Mouse (Mus musculus) right cerebral cortex, postnatal 14 days (tissue): ENCODE measurements around the gene Rbpj.

ENCODE experiments used
- DNase-seq: peaks from one replicate; pipeline ENCODE4 v3.0.0; 2022

Gene Rbpj

DNA sequence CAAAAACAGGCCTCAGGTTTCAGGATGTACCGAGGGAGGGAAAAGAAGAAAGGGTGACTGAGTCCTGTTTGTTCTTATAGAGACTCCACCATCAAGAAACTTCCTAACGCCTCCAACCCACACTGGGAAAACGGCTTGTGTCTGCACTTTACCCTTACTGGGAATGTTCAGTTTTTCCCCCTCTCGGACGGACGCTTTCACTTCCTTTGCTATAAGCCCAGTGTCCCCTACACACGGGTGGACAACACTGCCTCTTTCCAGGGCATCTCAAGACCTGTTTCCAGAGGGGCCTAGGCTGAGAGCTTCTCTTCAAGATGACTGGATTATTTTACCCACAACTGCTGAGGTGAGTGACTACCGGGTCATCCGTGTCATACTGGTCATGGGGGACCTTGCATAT is at the start of gene Rbpj:
Gene Rbpj, plus strand, starts transcription at position 270 of the 400 bp plus-strand sequence.
- DNase-seq, result no peak

DNA sequence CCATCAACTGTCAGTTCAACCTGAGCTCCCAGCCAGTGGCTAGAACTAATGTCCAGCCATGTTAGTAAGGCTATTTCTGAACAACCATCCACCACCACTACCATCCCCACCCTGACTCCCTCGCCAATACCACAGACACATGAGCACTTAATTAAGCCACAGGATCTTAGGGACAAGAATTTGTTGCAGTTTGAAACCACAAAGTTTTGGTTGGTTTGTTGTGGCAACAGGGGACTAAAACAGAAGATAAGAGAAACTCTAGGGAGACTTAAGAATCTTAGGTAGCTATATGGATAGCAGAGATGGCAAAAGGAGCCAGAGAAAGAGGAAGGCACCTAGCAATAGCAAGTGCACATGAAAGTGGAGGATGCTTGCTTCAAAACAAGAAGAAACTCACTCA is 45.2 kb upstream of the Rbpj start:
- DNase-seq, result no peak

GRCm38 (mm10) chr5:53421291-53421690 is 44.7 kb upstream of the Rbpj start:
- no peak for DNase-seq

GRCm38 (mm10) chr5:53427411-53427810 is 38.5 kb upstream of the Rbpj start:
- no peak for DNase-seq

GRCm38 (mm10) chr5:53429683-53430477 is 36.1 kb upstream of the Rbpj start:
- no peak for DNase-seq

DNA sequence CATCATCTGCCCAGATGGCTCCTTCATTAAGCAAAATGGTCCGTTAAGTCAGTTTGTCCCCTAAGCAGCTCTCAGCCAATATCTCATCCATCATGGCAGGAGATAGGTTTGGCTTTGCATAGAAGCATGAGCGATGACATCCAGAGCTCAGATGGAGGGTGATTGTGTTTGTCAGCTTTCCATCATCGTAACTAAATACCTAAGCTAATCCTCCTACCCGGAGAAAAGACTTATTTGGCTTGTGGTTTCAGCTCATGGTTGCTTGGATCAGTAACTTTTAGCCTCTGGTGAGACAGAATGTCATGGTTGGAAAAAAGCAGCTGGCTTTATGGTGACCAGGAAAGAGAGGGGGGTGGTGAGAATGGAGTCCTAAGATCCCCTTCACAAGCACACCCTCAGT is 33.5 kb upstream of the Rbpj start:
- DNase-seq, result no peak

DNA sequence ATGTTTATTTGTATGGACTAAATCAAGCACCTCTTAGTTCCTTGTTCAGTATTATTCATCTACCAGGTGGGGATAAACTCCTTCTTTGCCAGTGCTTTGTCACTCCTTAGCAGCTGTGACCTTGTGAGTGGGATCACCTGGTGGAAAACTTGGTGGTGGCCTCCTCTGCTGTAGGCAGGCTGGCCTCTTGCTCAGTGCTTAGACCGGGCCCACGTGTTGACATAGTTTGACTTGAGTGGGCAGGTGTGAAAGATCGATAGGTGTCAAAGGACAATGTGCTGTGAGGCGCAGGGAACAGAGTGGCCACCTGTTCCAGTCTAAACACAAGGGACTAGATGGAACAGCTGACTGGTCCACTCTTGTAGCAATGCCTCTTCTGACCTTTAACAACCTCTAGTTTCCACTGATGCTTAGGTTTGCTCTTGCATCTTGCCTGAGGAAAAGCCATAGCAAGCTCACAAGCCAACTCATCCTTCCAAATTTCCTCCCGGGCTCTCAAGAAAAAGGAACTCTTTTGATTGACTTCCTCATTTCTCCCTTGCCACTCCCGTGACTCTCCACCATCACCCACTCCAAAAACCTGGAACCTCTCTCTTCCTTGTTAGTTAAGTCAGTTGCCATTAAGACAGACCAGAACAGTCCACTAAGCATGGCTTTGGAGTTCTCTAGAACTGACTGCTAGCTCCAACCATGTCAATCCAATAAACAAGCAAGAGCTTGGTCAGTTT is 28.9 kb upstream of the Rbpj start:
- DNase-seq, result no peak

DNA sequence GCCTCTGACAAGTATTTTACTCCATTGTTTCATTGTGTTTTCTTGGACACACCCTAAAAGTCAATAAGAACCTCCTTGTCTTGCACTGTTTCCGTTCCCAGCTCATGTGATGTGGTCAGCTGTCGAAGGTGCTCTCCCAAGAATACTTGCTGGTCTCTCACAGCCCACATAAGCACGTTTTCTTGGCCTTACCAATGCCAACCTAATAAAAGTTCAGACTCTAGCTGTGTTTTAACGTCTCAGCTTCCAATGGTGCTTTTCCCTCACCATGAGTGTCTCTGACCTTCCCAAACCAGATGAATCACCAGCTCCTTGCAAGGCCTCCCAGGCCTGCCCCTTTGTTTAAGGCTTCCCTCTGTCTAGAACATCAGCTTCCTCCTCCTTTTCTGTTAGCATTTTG is 28.2 kb upstream of the Rbpj start:
- DNase-seq, result no peak

- DNase-seq, result no peak
Observed at GRCm38 (mm10) chr5:53438268-53438667, 27.7 kb upstream of the Rbpj start.

- DNase-seq, result no peak
Observed at GRCm38 (mm10) chr5:53439655-53440054, 26.3 kb upstream of the Rbpj start.

GRCm38 (mm10) chr5:53444030-53444429 is 21.9 kb upstream of the Rbpj start:
- no peak for DNase-seq

DNA sequence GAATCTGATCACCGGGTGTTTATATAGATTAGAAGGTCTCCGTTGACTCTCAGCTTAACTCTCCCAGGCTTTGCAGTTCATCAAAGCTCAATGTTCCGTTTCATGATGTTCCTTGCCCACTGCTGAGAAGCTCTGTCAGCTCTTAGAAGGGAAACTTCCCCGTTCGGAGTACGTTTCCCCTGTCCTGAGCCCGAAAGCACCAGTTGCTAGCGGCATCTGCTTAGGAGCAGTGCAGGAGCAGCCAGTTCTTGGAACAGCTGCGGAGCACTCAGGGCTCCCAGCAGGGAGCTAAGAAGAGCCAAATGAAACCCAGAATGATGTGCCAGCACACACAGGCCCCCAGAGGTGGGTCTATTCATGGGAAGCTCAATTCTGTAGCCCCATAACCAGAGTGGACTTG is 15.0 kb upstream of the Rbpj start:
- DNase-seq, result no peak

DNA sequence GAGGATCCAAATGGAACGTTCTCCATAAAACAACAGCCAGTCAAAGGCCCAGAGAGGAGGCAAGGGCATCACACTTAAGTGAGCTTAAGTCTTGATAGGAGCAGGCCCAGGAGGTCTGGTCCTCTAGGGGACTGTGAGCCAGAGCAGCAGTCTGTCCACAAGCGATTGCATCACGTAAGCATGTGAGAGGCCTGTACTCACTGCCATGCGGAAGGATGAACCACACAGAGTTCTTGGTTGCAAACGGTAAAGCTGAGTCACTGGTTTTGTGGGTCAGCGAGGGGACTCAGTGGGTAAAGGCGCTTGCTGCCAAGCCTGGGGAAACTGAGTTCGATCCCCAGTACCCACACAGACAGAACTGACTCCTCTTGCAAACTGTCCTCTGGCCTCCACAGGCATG is 14.1 kb upstream of the Rbpj start:
- no peak for DNase-seq

DNA sequence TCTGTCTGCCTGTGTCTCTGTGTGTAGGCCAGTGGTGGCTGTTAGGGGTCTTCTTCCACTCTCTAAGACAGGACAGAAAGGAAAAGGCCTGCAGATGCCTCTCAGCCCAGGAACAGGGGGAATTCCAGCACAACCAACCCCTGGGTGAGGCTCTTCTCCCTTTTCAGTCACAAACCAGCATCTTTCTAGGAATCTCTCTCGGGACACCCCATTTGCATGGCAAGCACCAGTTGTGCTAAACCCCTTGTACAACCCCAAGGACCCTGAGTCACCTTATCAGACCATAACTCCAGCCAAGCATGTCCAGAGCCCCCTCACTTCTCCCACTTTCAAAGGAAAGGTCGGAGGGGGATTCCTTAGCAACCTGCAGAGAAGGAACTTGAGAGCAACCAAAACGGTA is 13.0 kb upstream of the Rbpj start:
- DNase-seq, result no peak

DNA sequence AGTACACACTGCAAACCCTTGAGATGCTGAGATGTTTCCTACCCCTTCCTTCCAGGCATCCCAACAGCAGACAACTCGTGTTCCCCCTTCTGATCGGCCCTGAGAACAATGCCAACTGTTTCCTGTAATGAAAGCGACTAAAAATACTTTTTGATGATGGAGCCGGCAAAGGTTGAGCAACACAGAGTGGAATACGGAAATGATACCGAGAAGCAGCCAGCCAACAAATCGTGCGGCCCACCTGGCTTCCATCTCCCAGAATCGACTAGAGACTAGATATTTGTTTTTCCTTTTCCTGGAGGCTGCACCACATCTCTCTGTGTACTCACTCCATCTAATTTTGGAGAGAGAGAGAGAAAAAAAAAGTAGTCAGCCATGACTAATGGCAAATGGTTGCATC is 11.2 kb upstream of the Rbpj start:
- no peak for DNase-seq

GRCm38 (mm10) chr5:53455459-53455858 is 10.5 kb upstream of the Rbpj start:
- no peak for DNase-seq

GRCm38 (mm10) chr5:53460196-53460595 is 5.8 kb upstream of the Rbpj start:
- no peak for DNase-seq

DNA sequence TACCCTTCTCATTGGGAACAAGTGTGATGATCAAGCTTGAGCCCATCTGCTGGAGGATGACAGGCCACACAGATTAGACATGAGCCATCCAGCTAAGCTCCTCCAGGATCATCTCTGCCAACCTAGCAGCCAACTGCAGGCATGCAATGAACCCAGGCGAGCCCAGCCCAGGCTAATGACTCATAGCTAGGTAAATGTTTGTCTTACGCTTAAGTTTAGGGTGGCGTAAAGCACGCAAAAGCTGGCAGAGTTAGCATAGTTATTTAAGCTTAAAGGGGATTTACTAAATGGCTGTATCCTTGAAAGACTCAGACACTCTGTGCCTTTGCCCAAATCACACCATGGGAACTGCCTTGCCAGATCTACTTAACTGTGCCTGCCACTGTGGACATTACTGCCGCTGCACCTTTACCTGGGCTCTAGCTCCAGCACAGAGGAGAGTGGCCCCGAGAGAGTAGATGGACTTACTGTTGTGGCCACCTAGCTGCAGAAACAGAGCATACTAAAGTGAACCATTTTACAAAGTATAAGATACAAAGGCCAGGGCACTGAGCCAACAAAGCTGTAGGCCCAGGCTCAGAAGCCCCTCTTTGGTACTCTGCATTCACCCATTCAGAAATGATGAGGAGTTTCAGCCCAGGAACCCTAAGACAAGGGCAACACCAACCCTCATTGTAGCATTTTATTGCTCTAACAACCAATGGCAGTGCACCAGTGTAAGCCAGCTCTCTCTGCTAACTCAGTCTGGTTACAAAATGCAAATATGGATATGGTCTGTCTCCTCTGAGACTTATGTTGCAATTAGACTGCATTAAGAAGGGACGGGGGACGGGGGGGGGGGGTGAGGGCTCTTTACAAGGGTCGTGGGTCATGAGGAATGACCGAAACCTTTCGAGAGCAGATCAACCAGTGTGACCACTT is 2.6 kb upstream of the Rbpj start:
- DNase-seq, result no peak

- no peak for DNase-seq
Observed at GRCm38 (mm10) chr5:53466422-53467333, 726 bp downstream of the Rbpj start.

- no peak for DNase-seq
Observed at GRCm38 (mm10) chr5:53467602-53468001, 1.6 kb downstream of the Rbpj start.

DNA sequence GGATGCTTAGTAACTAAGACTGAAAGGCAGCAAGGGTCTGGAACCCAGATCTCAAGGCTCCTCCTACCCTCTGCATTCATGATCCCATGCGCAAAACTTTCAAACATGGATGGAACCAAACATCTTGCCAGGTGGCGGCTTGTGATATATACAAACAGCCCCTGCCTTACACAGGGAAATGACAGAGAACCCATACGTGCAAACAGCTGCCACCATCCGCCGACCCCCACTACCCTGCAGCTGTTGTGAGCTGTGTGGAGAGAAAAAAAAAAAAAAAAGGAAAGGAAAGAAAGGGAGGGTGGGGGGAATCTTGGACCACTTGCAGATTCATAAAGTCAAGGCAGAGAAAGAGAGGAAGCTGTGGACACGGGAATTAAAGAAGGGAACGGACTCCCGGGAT is 2.4 kb downstream of the Rbpj start:
- no peak for DNase-seq

DNA sequence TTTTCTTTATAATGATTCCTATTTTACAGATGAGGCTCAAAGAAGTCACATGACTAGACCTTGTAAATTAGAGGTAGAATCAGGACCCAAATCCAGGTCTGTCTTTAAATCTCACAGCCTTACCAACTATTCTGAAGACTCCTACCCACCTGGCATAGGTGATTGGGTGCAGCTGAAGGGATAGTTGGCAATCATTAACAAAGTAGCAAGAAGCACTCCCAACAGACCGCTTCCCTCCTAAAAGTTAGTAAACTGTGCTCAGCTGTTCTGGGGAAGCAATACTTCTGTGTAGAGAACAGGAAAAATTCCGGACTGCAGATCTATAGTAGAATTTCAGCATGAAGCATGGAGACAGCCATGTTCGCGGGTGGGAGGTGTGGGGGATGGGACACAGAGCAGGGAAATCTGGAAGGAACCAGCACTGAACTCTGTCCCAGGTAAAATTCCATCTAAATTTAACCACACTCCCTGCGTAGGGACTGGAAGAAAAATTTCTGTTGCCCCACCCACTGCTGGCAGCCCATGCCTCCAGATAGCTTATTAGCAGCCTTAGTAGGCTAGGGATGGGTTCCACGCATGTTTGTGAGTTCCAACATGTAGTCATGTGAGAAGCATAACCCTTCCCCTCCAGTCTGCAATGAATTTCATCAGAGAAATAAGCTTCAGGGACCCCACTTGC is 3.3 kb downstream of the Rbpj start:
- no peak for DNase-seq
